Mouse (Mus musculus) urinary bladder, adult 18-20 months (tissue): ENCODE results near the gene Rbm5.

ENCODE experiments used
- DNase-seq, 2 experiments: peaks; one replicate each; pipeline ENCODE4 v3.0.0; 2022; ENCODE audit warnings: low spot score in 2 of 2, mixed read lengths in 2 of 2

The Rbm5 gene

GRCm38 (mm10) chr9:107770374-107771290 is at the start of gene Rbm5:
Rbm5 (minus strand) TSS chr9:107770996.
- DNase-seq: peak; percentile 81 to 92

GRCm38 (mm10) chr9:107812132-107812531 is 41.3 kb upstream of the Rbm5 start:
- DNase-seq: no peak

GRCm38 (mm10) chr9:107810985-107811384 is 40.2 kb upstream of the Rbm5 start:
- no peak for DNase-seq

GRCm38 (mm10) chr9:107791714-107792113 is 20.9 kb upstream of the Rbm5 start:
- no peak for DNase-seq

GRCm38 (mm10) chr9:107782536-107783203 is 11.9 kb upstream of the Rbm5 start:
- DNase-seq: no peak

GRCm38 (mm10) chr9:107776809-107777208 is 6.0 kb upstream of the Rbm5 start:
- no peak for DNase-seq

- DNase-seq: no peak
These were observed 3.6 kb upstream of the Rbm5 start for GRCm38 (mm10) chr9:107774411-107774810.

- no peak for DNase-seq
These were observed 986 bp upstream of the Rbm5 start for GRCm38 (mm10) chr9:107771782-107772181.

GRCm38 (mm10) chr9:107770037-107770373 is 791 bp downstream of the Rbm5 start:
- DNase-seq: no peak

GRCm38 (mm10) chr9:107769445-107770000 is 1.3 kb downstream of the Rbm5 start:
- no peak for DNase-seq

- no peak for DNase-seq
These were observed 1.9 kb downstream of the Rbm5 start for GRCm38 (mm10) chr9:107768851-107769250.

- no peak for DNase-seq
These were observed 11.2 kb downstream of the Rbm5 start for GRCm38 (mm10) chr9:107759593-107759992.

- DNase-seq: no peak
These were observed 20.4 kb downstream of the Rbm5 start for GRCm38 (mm10) chr9:107750378-107750777.

GRCm38 (mm10) chr9:107748063-107748462 is 22.7 kb downstream of the Rbm5 start:
- DNase-seq: no peak

- no peak for DNase-seq
These were observed 23.5 kb downstream of the Rbm5 start for GRCm38 (mm10) chr9:107747310-107747709.

- no peak for DNase-seq
These were observed 24.1 kb downstream of the Rbm5 start for GRCm38 (mm10) chr9:107746679-107747078.

- DNase-seq: no peak
These were observed 26.7 kb downstream of the Rbm5 start for GRCm38 (mm10) chr9:107744061-107744460.

- DNase-seq: no peak
These were observed 32.0 kb downstream of the Rbm5 start for GRCm38 (mm10) chr9:107738841-107739202.

- peak; percentile 69 to 86 for DNase-seq
These were observed 32.6 kb downstream of the Rbm5 start for GRCm38 (mm10) chr9:107738020-107738840.

GRCm38 (mm10) chr9:107736185-107736485 is 34.7 kb downstream of the Rbm5 start:
- DNase-seq: peak in 1 of 2 experiments; percentile 42

- DNase-seq: no peak
These were observed 35.2 kb downstream of the Rbm5 start for GRCm38 (mm10) chr9:107735356-107736184.
